Comparison of ENCODE assay signal across 9 mouse cellular contexts in the genomic region with DNA sequence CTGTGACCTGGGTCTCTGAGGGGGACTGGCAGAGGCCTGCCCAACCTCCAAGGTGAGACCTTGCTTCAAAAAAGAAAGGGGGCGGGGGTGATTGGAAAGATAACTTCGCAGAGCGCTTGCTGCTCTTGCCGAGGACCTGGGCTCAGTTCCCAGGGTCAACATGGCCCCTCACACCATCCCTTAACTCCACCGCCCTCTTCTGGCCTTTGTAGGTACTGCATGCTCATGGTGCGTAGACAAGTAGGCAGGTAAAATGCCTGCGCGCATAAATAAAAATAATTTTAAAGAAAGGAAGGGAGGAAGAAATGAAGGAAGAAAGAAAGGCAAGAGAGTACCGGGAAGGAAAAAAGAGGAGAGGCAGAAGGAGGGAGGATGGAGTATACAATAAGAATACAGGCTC.
A peak's percentile ranks its signal among the peaks of the same experiment; 100 is the strongest.
DNase-seq lines count a peak whose midpoint lies in the region; ATAC-seq and TF ChIP-seq lines count a peak whose summit lies in the region.
"Had no signal": no experiment of that assay in that cellular context is flagged by ENCODE, and none has a peak within 500 bp of the region (broad histone marks: within the 10 kb centered on the region; RNA-seq: fewer than 3 reads in every experiment).

No protein-coding gene starts in this region.

- no peak for DNase-seq in forebrain, embryonic 14.5 days (ENCODE audit: low spot score)
- DNase-seq in forebrain, embryonic 10.5 days (ENCODE audit: extremely low spot score, low spot score), result no peak
- DNase-seq in lung, embryonic 14.5 days, result no peak
- DNase-seq in lung, postnatal 36 days, result no peak
- peak; percentile 90 for DNase-seq in ZHBTc4 (ENCODE audit: low read depth, low spot score)
- DNase-seq in naive thymus-derived CD4-positive, alpha-beta T cell, adult 2 months (ENCODE audit: low read depth), result peak; percentile 39
- no peak for DNase-seq in urinary bladder, postnatal 25 days (ENCODE audit: low spot score)
- DNase-seq: kidney, adult 8-10 months had no signal

- no peak overlapping the region for H3K9ac ChIP-seq in forebrain, embryonic 14.5 days (ENCODE audit: low read length)
- no peak overlapping the region for H3K9ac ChIP-seq in lung, embryonic 14.5 days
- H3K9ac ChIP-seq in midbrain, embryonic 13.5 days (replicated peaks), result no peak overlapping the region

- WGBS in forebrain, embryonic 14.5 days, result 71% methylated on average over 9 of the region's 9 CpGs
- 72% methylated on average over 9 of the region's 9 CpGs for WGBS in forebrain, embryonic 10.5 days
- WGBS in lung, embryonic 14.5 days, result 62% methylated on average over 9 of the region's 9 CpGs
- 66% methylated on average over 9 of the region's 9 CpGs for WGBS in midbrain, embryonic 13.5 days

- no peaks in the 10 kb centered on the region for H3K9me3 ChIP-seq in forebrain, embryonic 14.5 days (replicated peaks; ENCODE audit: control insufficient read depth, low read length)
- H3K9me3 ChIP-seq in forebrain, embryonic 10.5 days, result no peaks in the 10 kb centered on the region; the same call in 1 of the 2 replicates
- no peaks in the 10 kb centered on the region for H3K9me3 ChIP-seq in lung, embryonic 14.5 days (ENCODE audit: low read depth, low read length)
- 0 out of 2 replicates have a peak, but pooled peaks cover 4% of the 10 kb centered on the region for H3K9me3 ChIP-seq in midbrain, embryonic 13.5 days

- H3K27me3 ChIP-seq in forebrain, embryonic 14.5 days (replicated peaks; ENCODE audit: control insufficient read depth, insufficient read depth, low read length), result no peaks in the 10 kb centered on the region
- peaks cover 14% of the 10 kb centered on the region for H3K27me3 ChIP-seq in forebrain, embryonic 10.5 days (ENCODE audit: poor library complexity, severe bottlenecking)
- H3K27me3 ChIP-seq in lung, embryonic 14.5 days (ENCODE audit: insufficient read depth, low read length), result no peaks in the 10 kb centered on the region
- no peaks in the 10 kb centered on the region for H3K27me3 ChIP-seq in midbrain, embryonic 13.5 days

- no peaks in the 10 kb centered on the region for H3K36me3 ChIP-seq in forebrain, embryonic 14.5 days (ENCODE audit: control insufficient read depth, insufficient read depth, low read length)
- H3K36me3 ChIP-seq in forebrain, embryonic 10.5 days (replicated peaks), result no peaks in the 10 kb centered on the region
- no peaks in the 10 kb centered on the region for H3K36me3 ChIP-seq in lung, embryonic 14.5 days (ENCODE audit: insufficient read depth)
- H3K36me3 ChIP-seq in midbrain, embryonic 13.5 days, result no peaks in the 10 kb centered on the region

- peak overlapping the region; percentile 46; the same call in 1 of the 2 replicates for H3K27ac ChIP-seq in forebrain, embryonic 14.5 days (ENCODE audit: low read depth, low read length)
- no peak overlapping the region for H3K27ac ChIP-seq in forebrain, embryonic 10.5 days
- no peak overlapping the region for H3K27ac ChIP-seq in lung, embryonic 14.5 days (ENCODE audit: low read depth)
- H3K27ac ChIP-seq in midbrain, embryonic 13.5 days, result no peak overlapping the region

- H3K4me1 ChIP-seq in forebrain, embryonic 14.5 days (ENCODE audit: control insufficient read depth, insufficient read depth, low read length), result peaks cover 7% of the 10 kb centered on the region
- peaks cover 5% of the 10 kb centered on the region for H3K4me1 ChIP-seq in forebrain, embryonic 10.5 days
- no peaks in the 10 kb centered on the region for H3K4me1 ChIP-seq in lung, embryonic 14.5 days (ENCODE audit: insufficient read depth)
- peaks cover 15% of the 10 kb centered on the region for H3K4me1 ChIP-seq in midbrain, embryonic 13.5 days (replicated peaks)

- TF ChIP-seq CTCF in lung, embryonic 14.5 days (IDR thresholded peaks at IDR 0.05; ENCODE audit: low read depth), result peak; percentile 63

- ATAC-seq in forebrain, embryonic 14.5 days, result no peak
- no peak for ATAC-seq in lung, embryonic 14.5 days (ENCODE audit: insufficient read depth)
- no peak for ATAC-seq in midbrain, embryonic 13.5 days

- no peak overlapping the region for H3K4me3 ChIP-seq in forebrain, embryonic 14.5 days (ENCODE audit: low read depth, low read length)
- H3K4me3 ChIP-seq in forebrain, embryonic 10.5 days, result no peak overlapping the region
- no peak overlapping the region for H3K4me3 ChIP-seq in lung, embryonic 14.5 days (ENCODE audit: low read depth, low read length)
- no peak overlapping the region for H3K4me3 ChIP-seq in midbrain, embryonic 13.5 days (replicated peaks)

- H3K4me2 ChIP-seq in forebrain, embryonic 14.5 days (ENCODE audit: low read length), result no peak overlapping the region
- H3K4me2 ChIP-seq in lung, embryonic 14.5 days, result no peak overlapping the region
- no peak overlapping the region for H3K4me2 ChIP-seq in midbrain, embryonic 13.5 days (replicated peaks)

Comparison
In these comparisons a context has a peak if more than half of its experiments do, and no peak if none do; other contexts are left out.
1. DNase-seq: peak in ZHBTc4 (single experiment) and naive thymus-derived CD4-positive, alpha-beta T cell, adult 2 months (single experiment); none in forebrain, embryonic 14.5 days (single experiment), forebrain, embryonic 10.5 days (single experiment), lung, embryonic 14.5 days (single experiment), lung, postnatal 36 days (single experiment) and urinary bladder, postnatal 25 days (single experiment).